ENCODE assay signal across 2 mouse cellular contexts in genomic region chrX:134588997-134589396, GRCm38 (mm10).
TF ChIP-seq lines count a peak whose summit lies in the region.

No protein-coding gene starts in this region.

TF ChIP-seq in CH12.LX, 34 proteins besides CTCF, POLR2A, EP300 and RAD21:
- TF ChIP-seq JUND (conservative IDR thresholded peaks at IDR 0.05; ENCODE audit: low read depth, low read length) (no peak), ZMIZ1 (IDR thresholded peaks at IDR 0.05; ENCODE audit: low read depth, low read length) (peak; percentile 55), KAT2A (IDR thresholded peaks at IDR 0.05; ENCODE audit: insufficient replicate concordance, low read length) (no peak), USF2 (conservative IDR thresholded peaks at IDR 0.05; ENCODE audit: low read depth, low read length) (no peak), RCOR1 (conservative IDR thresholded peaks at IDR 0.05; ENCODE audit: low read depth, low read length) (0 out of 2 replicates have a peak, but pooled peaks have one; percentile 23)

TF ChIP-seq in MEL, 35 proteins besides CTCF, POLR2A, EP300 and RAD21:
- TF ChIP-seq USF2 (IDR thresholded peaks at IDR 0.05; ENCODE audit: borderline replicate concordance in 1 of 2, insufficient read depth in 1 of 2, low read depth in 1 of 2, low read length in 2 of 2) (no peak), CHD2 (IDR thresholded peaks at IDR 0.05; ENCODE audit: low read length) (no peak), POLR2AphosphoS5 (IDR thresholded peaks at IDR 0.05; ENCODE audit: borderline replicate concordance, low read depth, low read length) (no peak), TCF12 (IDR thresholded peaks at IDR 0.05; ENCODE audit: low read depth, low read length) (no peak), SIN3A (IDR thresholded peaks at IDR 0.05; ENCODE audit: low read length) (no peak), USF1 (IDR thresholded peaks at IDR 0.05; ENCODE audit: low read depth, low read length) (no peak), HCFC1 (IDR thresholded peaks at IDR 0.05; ENCODE audit: low read depth, low read length) (no peak), KAT2A (conservative IDR thresholded peaks at IDR 0.05; ENCODE audit: low read depth, low read length) (no peak), GABPA (IDR thresholded peaks at IDR 0.05; ENCODE audit: low read depth, low read length) (no peak), MEF2A (IDR thresholded peaks at IDR 0.05; ENCODE audit: extremely low read depth, insufficient replicate concordance, low read depth, low read length, poor library complexity, severe bottlenecking) (no peak), MAZ (IDR thresholded peaks at IDR 0.05; ENCODE audit: low read depth, low read length) (no peak), NRF1 (IDR thresholded peaks at IDR 0.05; ENCODE audit: insufficient read depth, low read depth, low read length, poor library complexity, severe bottlenecking) (no peak), ELF1 (IDR thresholded peaks at IDR 0.05; ENCODE audit: low read depth, low read length) (no peak), MYB (IDR thresholded peaks at IDR 0.05; ENCODE audit: low read depth, low read length) (no peak), ZNF384 (IDR thresholded peaks at IDR 0.05; ENCODE audit: low read depth, low read length) (no peak), JUND (IDR thresholded peaks at IDR 0.05; ENCODE audit: low read depth, low read length) (no peak), CHD1 (IDR thresholded peaks at IDR 0.05; ENCODE audit: low read depth, low read length) (no peak), POLR2AphosphoS2 (IDR thresholded peaks at IDR 0.05; ENCODE audit: low read length) (no peak)
TF ChIP-seq in MEL: peak in this region for 0.
